ENCODE assay signal across 33 mouse cellular contexts in genomic region chr11:9056937-9057336, GRCm38 (mm10). TPM values are rescaled to one million over a fixed set of nuclear protein-coding genes. Genes with fewer than 3 reads are reported as not detected.
DNase-seq lines count a peak whose midpoint lies in the region; ATAC-seq and TF ChIP-seq lines count a peak whose summit lies in the region.
"Had no signal": no experiment of that assay in that cellular context is flagged by ENCODE, and none has a peak within 500 bp of the region (broad histone marks: within the 10 kb centered on the region; RNA-seq: fewer than 3 reads in every experiment).

No protein-coding gene starts in this region.

- H3K4me3 ChIP-seq in MEL (ENCODE audit: control insufficient read depth in 1 of 2, insufficient read depth in 1 of 2, low read depth in 2 of 2, low read length in 2 of 2): no peak overlapping the region
- H3K4me3 ChIP-seq in lung, postnatal 0 days (ENCODE audit: low read depth, low read length): no peak overlapping the region
- H3K4me3 ChIP-seq in kidney, embryonic 14.5 days (ENCODE audit: low read length): no peak overlapping the region
- no peak overlapping the region for H3K4me3 ChIP-seq in liver, embryonic 11.5 days (ENCODE audit: low read depth, low read length)
- H3K4me3 ChIP-seq: embryonic facial prominence, embryonic 10.5 days; embryonic facial prominence, embryonic 13.5 days; erythroblast, embryonic 14.5 days; forebrain, embryonic 12.5 days; forebrain, embryonic 15.5 days; heart, embryonic 12.5 days; heart, embryonic 15.5 days; hindbrain, embryonic 10.5 days; hindbrain, embryonic 13.5 days; intestine, embryonic 15.5 days had no signal

- ATAC-seq in granulocyte monocyte progenitor cell, adult 5-6 weeks (replicated peaks; ENCODE audit: poor library complexity, severe bottlenecking): peak; percentile 46
- no peak for ATAC-seq in lung, postnatal 0 days
- ATAC-seq in kidney, embryonic 14.5 days (ENCODE audit: low FRiP score, low TSS enrichment): no peak
- no peak for ATAC-seq in liver, embryonic 11.5 days (replicated peaks; ENCODE audit: low FRiP score)
- ATAC-seq: forebrain, embryonic 15.5 days; hindbrain, embryonic 16.5 days; intestine, embryonic 15.5 days; Patski had no signal

- no peak overlapping the region for H3K27ac ChIP-seq in MEL (ENCODE audit: control insufficient read depth, low read depth, low read length)
- no peak overlapping the region for H3K27ac ChIP-seq in lung, postnatal 0 days (ENCODE audit: low read length)
- H3K27ac ChIP-seq in kidney, embryonic 14.5 days (ENCODE audit: low read depth, low read length): no peak overlapping the region
- H3K27ac ChIP-seq in liver, embryonic 11.5 days (ENCODE audit: low read depth, low read length): no peak overlapping the region
- H3K27ac ChIP-seq: embryonic facial prominence, embryonic 10.5 days; embryonic facial prominence, embryonic 13.5 days; forebrain, embryonic 12.5 days; forebrain, embryonic 15.5 days; heart, embryonic 15.5 days; hindbrain, embryonic 10.5 days; hindbrain, embryonic 13.5 days; intestine, embryonic 15.5 days had no signal

- no peaks in the 10 kb centered on the region for H3K9me3 ChIP-seq in MEL (replicated peaks; ENCODE audit: insufficient read depth, low read length)
- H3K9me3 ChIP-seq in lung, postnatal 0 days (ENCODE audit: low read length): no peaks in the 10 kb centered on the region
- no peaks in the 10 kb centered on the region for H3K9me3 ChIP-seq in kidney, embryonic 14.5 days (ENCODE audit: control insufficient read depth, low read length)
- H3K9me3 ChIP-seq in liver, embryonic 11.5 days (ENCODE audit: control insufficient read depth, low read length): no peaks in the 10 kb centered on the region
- H3K9me3 ChIP-seq: embryonic facial prominence, embryonic 10.5 days; embryonic facial prominence, embryonic 13.5 days; forebrain, embryonic 12.5 days; forebrain, embryonic 15.5 days; heart, embryonic 12.5 days; heart, embryonic 15.5 days; hindbrain, embryonic 10.5 days; hindbrain, embryonic 13.5 days; intestine, embryonic 15.5 days had no signal

- peak; percentile 22 for DNase-seq in A20 (ENCODE audit: low read depth, low spot score)
- peak; percentile 51 for DNase-seq in MEL (ENCODE audit: low read depth, low spot score)
- no peak for DNase-seq in lung, postnatal 0 days (ENCODE audit: low spot score)
- DNase-seq in liver, embryonic 11.5 days (ENCODE audit: low spot score): no peak
- DNase-seq: adrenal gland, postnatal 14 days; B cell, adult 2 months; cerebellum, adult 11 months; cerebellum, adult 2 months; cerebellum, adult 9-11 months; cerebellum, postnatal 25 days; embryo, embryonic 11 days; gastrocnemius, postnatal 25 days; heart, postnatal 10 days; heart, postnatal 36 days had no signal

- H3K36me3 ChIP-seq in MEL (ENCODE audit: control insufficient read depth in 1 of 2, insufficient read depth in 2 of 2, low read length in 2 of 2): no peaks in the 10 kb centered on the region
- no peaks in the 10 kb centered on the region for H3K36me3 ChIP-seq in lung, postnatal 0 days (ENCODE audit: insufficient read depth, low read length)
- H3K36me3 ChIP-seq in kidney, embryonic 14.5 days (ENCODE audit: control insufficient read depth, insufficient read depth, low read length): no peaks in the 10 kb centered on the region
- no peaks in the 10 kb centered on the region for H3K36me3 ChIP-seq in liver, embryonic 11.5 days (ENCODE audit: control insufficient read depth, insufficient read depth, low read length)
- H3K36me3 ChIP-seq: embryonic facial prominence, embryonic 10.5 days; embryonic facial prominence, embryonic 13.5 days; forebrain, embryonic 12.5 days; forebrain, embryonic 15.5 days; heart, embryonic 12.5 days; heart, embryonic 15.5 days; hindbrain, embryonic 10.5 days; hindbrain, embryonic 13.5 days; intestine, embryonic 15.5 days had no signal

- H3K4me2 ChIP-seq in lung, postnatal 0 days (replicated peaks; ENCODE audit: low read depth, low read length): no peak overlapping the region
- H3K4me2 ChIP-seq in kidney, embryonic 14.5 days (replicated peaks; ENCODE audit: low read depth, low read length): no peak overlapping the region
- H3K4me2 ChIP-seq in liver, embryonic 11.5 days: no peak overlapping the region
- H3K4me2 ChIP-seq: embryonic facial prominence, embryonic 13.5 days; forebrain, embryonic 12.5 days; forebrain, embryonic 15.5 days; heart, embryonic 12.5 days; heart, embryonic 15.5 days; hindbrain, embryonic 13.5 days; intestine, embryonic 15.5 days had no signal

- no peak for TF ChIP-seq POLR2A in MEL (IDR thresholded peaks at IDR 0.05; ENCODE audit: control insufficient read depth in 1 of 2, insufficient read depth in 1 of 2, low read depth in 1 of 2, low read length in 2 of 2, poor library complexity in 1 of 2)

- H3K9ac ChIP-seq in MEL (ENCODE audit: control insufficient read depth, low read depth, low read length, poor library complexity, severe bottlenecking): no peak overlapping the region
- no peak overlapping the region for H3K9ac ChIP-seq in lung, postnatal 0 days (replicated peaks; ENCODE audit: low read depth)
- no peak overlapping the region for H3K9ac ChIP-seq in kidney, embryonic 14.5 days (ENCODE audit: low read depth, low read length)
- H3K9ac ChIP-seq in liver, embryonic 11.5 days (ENCODE audit: low read depth, low read length): no peak overlapping the region
- H3K9ac ChIP-seq: embryonic facial prominence, embryonic 13.5 days; forebrain, embryonic 12.5 days; forebrain, embryonic 15.5 days; heart, embryonic 12.5 days; heart, embryonic 15.5 days; hindbrain, embryonic 13.5 days; intestine, embryonic 15.5 days had no signal

- H3K27me3 ChIP-seq in MEL (ENCODE audit: control insufficient read depth in 1 of 2, insufficient read depth in 2 of 2, low read length in 2 of 2): no peaks in the 10 kb centered on the region
- no peaks in the 10 kb centered on the region for H3K27me3 ChIP-seq in lung, postnatal 0 days (replicated peaks; ENCODE audit: insufficient read depth, low read length)
- H3K27me3 ChIP-seq in kidney, embryonic 14.5 days (ENCODE audit: control insufficient read depth, insufficient read depth, low read length): no peaks in the 10 kb centered on the region
- H3K27me3 ChIP-seq in liver, embryonic 11.5 days (replicated peaks; ENCODE audit: control insufficient read depth, insufficient read depth, low read length): no peaks in the 10 kb centered on the region
- H3K27me3 ChIP-seq: forebrain, embryonic 12.5 days; forebrain, embryonic 15.5 days; heart, embryonic 12.5 days; heart, embryonic 15.5 days; intestine, embryonic 15.5 days; Patski had no signal

- TF ChIP-seq CTCF in MEL (IDR thresholded peaks at IDR 0.05 in 2 of 3, conservative IDR thresholded peaks at IDR 0.05 in 1 of 3; ENCODE audit: control insufficient read depth in 1 of 3, insufficient read depth in 1 of 3, low read depth in 2 of 3, low read length in 3 of 3, poor library complexity in 1 of 3, severe bottlenecking in 1 of 3): no peak
- TF ChIP-seq CTCF in lung, postnatal 0 days (IDR thresholded peaks at IDR 0.05): no peak

- WGBS in lung, postnatal 0 days: 70% methylated on average over 2 of the region's 2 CpGs
- WGBS in kidney, embryonic 14.5 days: 83% methylated on average over 2 of the region's 2 CpGs
- 54% methylated on average over 2 of the region's 2 CpGs for WGBS in liver, embryonic 11.5 days

- TF ChIP-seq EP300 in MEL (IDR thresholded peaks at IDR 0.05; ENCODE audit: low read depth in 1 of 2, low read length in 2 of 2): peak in 1 of 2 experiments; percentile 48; a peak in 2 of 4 replicates
- no peak for TF ChIP-seq EP300 in lung, postnatal 0 days (IDR thresholded peaks at IDR 0.05)

- H3K79me2 ChIP-seq in MEL (ENCODE audit: control insufficient read depth, insufficient read depth, low read length, poor library complexity): no peaks in the 10 kb centered on the region

- TF ChIP-seq RAD21 in MEL (IDR thresholded peaks at IDR 0.05; ENCODE audit: low read depth, low read length): no peak

- 0 out of 4 replicates have a peak, but pooled peaks cover 0 to 2% of the 10 kb centered on the region in 2 experiments for H3K4me1 ChIP-seq in MEL (ENCODE audit: control insufficient read depth in 1 of 2, insufficient read depth in 2 of 2, low read length in 2 of 2)
- no peaks in the 10 kb centered on the region for H3K4me1 ChIP-seq in lung, postnatal 0 days (ENCODE audit: insufficient read depth, low read depth, low read length)
- H3K4me1 ChIP-seq in kidney, embryonic 14.5 days (ENCODE audit: control insufficient read depth, insufficient read depth, low read length): no peaks in the 10 kb centered on the region
- H3K4me1 ChIP-seq in liver, embryonic 11.5 days (replicated peaks; ENCODE audit: control insufficient read depth, insufficient read depth, low read length): no peaks in the 10 kb centered on the region
- H3K4me1 ChIP-seq: embryonic facial prominence, embryonic 10.5 days; embryonic facial prominence, embryonic 13.5 days; forebrain, embryonic 12.5 days; forebrain, embryonic 15.5 days; heart, embryonic 15.5 days; hindbrain, embryonic 10.5 days; hindbrain, embryonic 13.5 days; intestine, embryonic 15.5 days had no signal

RNA-seq across cellular contexts. Expression of gene Sun3, which starts 8.1 kb away (rescaled TPM):
- total RNA-seq in MEL (2012; rRNA removed): not detected in 2 replicates
- not detected for polyA plus RNA-seq in MEL (2012; ENCODE audit: insufficient read depth in 1 of 2, insufficient read length in 2 of 2, low read depth in 1 of 2, low replicate concordance in 2 of 2, missing spikeins in 1 of 2)
- not detected in 2 replicates for total RNA-seq in granulocyte monocyte progenitor cell, adult 5-6 weeks (2014; fragmentation: Nextera tagmentation)
- not detected in 2 replicates for total RNA-seq in granulocyte monocyte progenitor cell, adult 5-6 weeks (2017)
- 0.10 TPM in 1 of 2 replicates, not detected in the other for polyA plus RNA-seq in lung, postnatal 0 days (2015; fragmentation: Nextera tagmentation; extraction: Ambion mirVana)
- not detected in 2 replicates for polyA plus RNA-seq in kidney, embryonic 14.5 days (2014; fragmentation: Nextera tagmentation; extraction: Ambion mirVana)
- not detected in 2 replicates for polyA plus RNA-seq in liver, embryonic 11.5 days (2014; fragmentation: Nextera tagmentation; extraction: Ambion mirVana)
- total RNA-seq: adrenal gland, adult 18-20 months; adrenal gland, postnatal 14 days; adrenal gland, postnatal 4 days; CH12.LX; gastrocnemius, adult 8-10 months; gastrocnemius, postnatal 25 days had no signal
- polyA plus RNA-seq: cerebellum, adult 2 months; embryonic facial prominence, embryonic 10.5 days; erythroblast, embryonic 14.5 days; forebrain, embryonic 15.5 days; gonadal fat pad, adult 2 months; hindbrain, embryonic 10.5 days had no signal

RNA-seq across cellular contexts. Expression of gene Gm11992, which starts 8.5 kb away (rescaled TPM):
- total RNA-seq in MEL (2012; rRNA removed): not detected in 2 replicates
- not detected for polyA plus RNA-seq in MEL (2012; ENCODE audit: insufficient read depth in 1 of 2, insufficient read length in 2 of 2, low read depth in 1 of 2, low replicate concordance in 2 of 2, missing spikeins in 1 of 2)
- total RNA-seq in granulocyte monocyte progenitor cell, adult 5-6 weeks (2014; fragmentation: Nextera tagmentation): 0.49 TPM in 1 of 2 replicates, not detected in the other
- 0.41 TPM in 1 of 2 replicates, not detected in the other for total RNA-seq in granulocyte monocyte progenitor cell, adult 5-6 weeks (2017)
- 2.9 and 4.0 TPM in 2 replicates for polyA plus RNA-seq in lung, postnatal 0 days (2015; fragmentation: Nextera tagmentation; extraction: Ambion mirVana)
- polyA plus RNA-seq in kidney, embryonic 14.5 days (2014; fragmentation: Nextera tagmentation; extraction: Ambion mirVana): 1.1 and 2.0 TPM in 2 replicates
- polyA plus RNA-seq in liver, embryonic 11.5 days (2014; fragmentation: Nextera tagmentation; extraction: Ambion mirVana): 0.36 TPM in 2 replicates
- total RNA-seq: adrenal gland, postnatal 14 days; CH12.LX; gastrocnemius, adult 8-10 months; gastrocnemius, postnatal 25 days had no signal
- polyA plus RNA-seq: erythroblast, embryonic 14.5 days had no signal

RNA-seq across cellular contexts. Expression of gene Hus1, which starts 45.9 kb away (rescaled TPM):
- 23.1 and 29.4 TPM in 2 replicates for total RNA-seq in MEL (2012; rRNA removed)
- 10 to 100 TPM in 1 of 2 experiments, not detected in 1; 21.7 TPM for polyA plus RNA-seq in MEL (2012; ENCODE audit: insufficient read depth in 1 of 2, insufficient read length in 2 of 2, low read depth in 1 of 2, low replicate concordance in 2 of 2, missing spikeins in 1 of 2)
- total RNA-seq in granulocyte monocyte progenitor cell, adult 5-6 weeks (2014; fragmentation: Nextera tagmentation): 19.7 and 29.7 TPM in 2 replicates
- 15.9 and 28.6 TPM in 2 replicates for total RNA-seq in granulocyte monocyte progenitor cell, adult 5-6 weeks (2017)
- polyA plus RNA-seq in lung, postnatal 0 days (2015; fragmentation: Nextera tagmentation; extraction: Ambion mirVana): 6.4 and 7.1 TPM in 2 replicates
- 18.4 and 26.4 TPM in 2 replicates for polyA plus RNA-seq in kidney, embryonic 14.5 days (2014; fragmentation: Nextera tagmentation; extraction: Ambion mirVana)
- polyA plus RNA-seq in liver, embryonic 11.5 days (2014; fragmentation: Nextera tagmentation; extraction: Ambion mirVana): 22.6 and 23.0 TPM in 2 replicates

Comparison
In these comparisons a context has a peak if more than half of its experiments do, and no peak if none do; other contexts are left out.
1. DNase-seq: peak in A20 (single experiment) and MEL (single experiment); none in lung, postnatal 0 days (single experiment) and liver, embryonic 11.5 days (single experiment).